Mouse (Mus musculus): ENCODE measurements around the gene Il1f8. TPM values are rescaled to one million over a fixed set of nuclear protein-coding genes. Genes with fewer than 3 reads are reported as not detected.
"Not testable (repeated sequence)": the region's sequence is repeated elsewhere in the genome, so short reads cannot be mapped to it uniquely, and the experiment has no call there.

Il1f8 gene
- total RNA-seq (2021): not detected

- no peak for DNase-seq
Observed at GRCm38 (mm10) chr2:24152861-24153260, at the start of gene Il1f8. Il1f8 (plus strand) TSS chr2:24153161.

GRCm38 (mm10) chr2:24103619-24104289 lies 49.2 kb upstream of the Il1f8 start:
- no peak for DNase-seq

GRCm38 (mm10) chr2:24109085-24109484 lies 43.9 kb upstream of the Il1f8 start:
- no peak for DNase-seq

- DNase-seq: no peak
Observed at GRCm38 (mm10) chr2:24134373-24134772, 18.6 kb upstream of the Il1f8 start.

- peak; percentile 26 for DNase-seq
Observed at GRCm38 (mm10) chr2:24181683-24182331, 28.8 kb downstream of the Il1f8 start.

GRCm38 (mm10) chr2:24182423-24183147 lies 29.6 kb downstream of the Il1f8 start:
- not testable (repeated sequence) for DNase-seq

GRCm38 (mm10) chr2:24184092-24184491 lies 31.1 kb downstream of the Il1f8 start:
- not testable (repeated sequence) for DNase-seq

- DNase-seq: no peak
Observed at GRCm38 (mm10) chr2:24186176-24186575, 33.2 kb downstream of the Il1f8 start, which contains the start of gene Il1f9. Il1f9 (plus strand) TSS chr2:24186476.

- no peak for DNase-seq
Observed at GRCm38 (mm10) chr2:24187585-24187984, 34.6 kb downstream of the Il1f8 start.

GRCm38 (mm10) chr2:24188189-24188588 lies 35.2 kb downstream of the Il1f8 start:
- DNase-seq: no peak

Other genes with a start within 250 kb of the Il1f8 start
- 1 to 10 TPM; 5.7 to 7.9 TPM for gene Hnmt, start 103.8 kb upstream of the Il1f8 start, total RNA-seq (2021)
- gene Tbpl2, start 56.6 kb upstream of the Il1f8 start, total RNA-seq (2021): not detected
- gene Il1f9, start 33.3 kb downstream of the Il1f8 start, total RNA-seq (2021): not detected
- gene Il1f6, start 62.3 kb downstream of the Il1f8 start, total RNA-seq (2021): not detected
- not detected for gene Il1f5, start 123.8 kb downstream of the Il1f8 start, total RNA-seq (2021)
- not detected for gene Il1f10, start 138.0 kb downstream of the Il1f8 start, total RNA-seq (2021)
- under 1 TPM in 1 of 2 experiments, not detected in 1; 0.14 TPM for gene Il1rn, start 183.7 kb downstream of the Il1f8 start, total RNA-seq (2021)
- 1 to 10 TPM; 1.2 to 2.3 TPM for gene Psd4, start 214.4 kb downstream of the Il1f8 start, total RNA-seq (2021)

Measured in heart, postnatal 4 days (tissue).